Mouse (Mus musculus) cerebellum, adult 2 months (tissue): ENCODE data around the gene Gm14085. TPM values are rescaled to one million over a fixed set of nuclear protein-coding genes. Genes with fewer than 3 reads are reported as not detected.

ENCODE experiments used
- DNase-seq, 2 experiments: peaks; one replicate each; pipeline ENCODE4 v3.0.0; 2021
- H3K27ac ChIP-seq: fragments of 200-500 bp; 2 replicates; pipeline ENCODE4 v1.5.1; 2012; ENCODE audit warnings: low read length, control low read depth, inconsistent platforms; ENCODE audit not compliant: insufficient read depth
- H3K27me3 ChIP-seq: fragments of 200-500 bp; 2 replicates; pipeline ENCODE4 v1.6.1; 2012; ENCODE audit warnings: inconsistent platforms, mild to moderate bottlenecking, low read length, moderate library complexity; ENCODE audit not compliant: control insufficient read depth, insufficient read depth
- H3K4me1 ChIP-seq: fragments of 200-500 bp; 2 replicates; pipeline ENCODE4 v1.6.1; 2011; ENCODE audit warnings: low read length; ENCODE audit not compliant: control insufficient read depth, insufficient read depth
- H3K4me3 ChIP-seq: fragments of 200-500 bp; replicated peaks from 2 replicates; pipeline ENCODE3; 2011; ENCODE audit warnings: mild to moderate bottlenecking, low read depth, low read length, control low read depth; ENCODE audit not compliant: insufficient read depth
- CTCF ChIP-seq: fragments of 200-500 bp; IDR thresholded peaks from 2 replicates; pipeline ENCODE4 v1.5.1; 2011; ENCODE audit warnings: low read depth, mild to moderate bottlenecking, control low read depth, low read length, moderate library complexity, borderline replicate concordance; ENCODE audit not compliant: insufficient read depth
- POLR2A ChIP-seq: fragments of 200-500 bp; IDR thresholded peaks from 2 replicates; pipeline ENCODE4 v1.6.1; 2011; ENCODE audit warnings: low read length, control low read depth, borderline replicate concordance; ENCODE audit not compliant: insufficient read depth
- WGBS: fragments of 180-500 bp; shearing (Covaris S2); methylation state at CpG from one replicate; pipeline ENCODE4 v1.1.7; 2018; 5-methylcytosine and 5-hydroxymethylcytosine counted together
- polyA plus RNA-seq: library from polyadenylated mRNA; depleted of rRNA; stranded (reverse); fragments of >200 nt; gene quantifications from 2 replicates; pipeline ENCODE4 v1.2.3, GENCODE M21; 2012; rRNA removed

Gm14085 gene
- polyA plus RNA-seq, 1 experiment = not detected

- Histone ChIP-seq H3K4me3 (no peak overlapping the region), H3K27me3 (no peaks in the 10 kb centered on the region), H3K4me1 (peaks cover 3% of the 10 kb centered on the region; the same call in 1 of the 2 replicates), H3K27ac (no peak overlapping the region)
- no peak for DNase-seq
- WGBS = 86% methylated on average over 4 of the region's 4 CpGs
- no peak for TF ChIP-seq POLR2A
- no peak for TF ChIP-seq CTCF
These were observed 85.7 kb downstream of the Gm14085 start for GRCm38 (mm10) chr2:122570430-122570829.

GRCm38 (mm10) chr2:122571326-122571725, 86.6 kb downstream of the Gm14085 start:
- H3K4me3 ChIP-seq = no peak overlapping the region
- TF ChIP-seq POLR2A (no peak), CTCF (no peak)
- 14% methylated on average over 4 of the region's 4 CpGs for WGBS
- H3K27ac ChIP-seq = no peak overlapping the region
- peaks cover 5% of the 10 kb centered on the region; the same call in 1 of the 2 replicates for H3K4me1 ChIP-seq
- peak; percentile 31 to 38 for DNase-seq
- H3K27me3 ChIP-seq = no peaks in the 10 kb centered on the region

GRCm38 (mm10) chr2:122572438-122572837, 87.7 kb downstream of the Gm14085 start:
- no peak for TF ChIP-seq POLR2A
- TF ChIP-seq CTCF = no peak
- DNase-seq = no peak
- Histone ChIP-seq H3K4me3 (no peak overlapping the region), H3K27me3 (no peaks in the 10 kb centered on the region), H3K4me1 (peaks cover 5% of the 10 kb centered on the region; the same call in 1 of the 2 replicates), H3K27ac (no peak overlapping the region)
- WGBS = 89% methylated on average over 1 of the region's 1 CpGs

GRCm38 (mm10) chr2:122575470-122575869, 90.7 kb downstream of the Gm14085 start:
- Histone ChIP-seq H3K27ac (no peak overlapping the region), H3K4me3 (no peak overlapping the region), H3K27me3 (no peaks in the 10 kb centered on the region), H3K4me1 (peaks cover 5% of the 10 kb centered on the region; the same call in 1 of the 2 replicates)
- no peak for TF ChIP-seq POLR2A
- no peak for TF ChIP-seq CTCF
- WGBS = 7% methylated on average over 11 of the region's 11 CpGs
- DNase-seq = peak; percentile 39 to 63

- TF ChIP-seq CTCF = no peak
- TF ChIP-seq POLR2A = no peak
- 69% methylated on average over 5 of the region's 5 CpGs for WGBS
These were observed 91.6 kb downstream of the Gm14085 start for GRCm38 (mm10) chr2:122576295-122576694.

GRCm38 (mm10) chr2:122577316-122577715, 92.6 kb downstream of the Gm14085 start:
- TF ChIP-seq CTCF (no peak), POLR2A (no peak)
- no peak for DNase-seq
- no peak overlapping the region for H3K27ac ChIP-seq
- H3K27me3 ChIP-seq = no peaks in the 10 kb centered on the region
- WGBS = 90% methylated on average over 1 of the region's 1 CpGs
- peaks cover 3% of the 10 kb centered on the region; the same call in 1 of the 2 replicates for H3K4me1 ChIP-seq
- H3K4me3 ChIP-seq = no peak overlapping the region

More at GRCm38 (mm10) chr2:122576295-122576694, 91.6 kb downstream of the Gm14085 start:
- H3K4me3 ChIP-seq = no peak overlapping the region
- H3K27me3 ChIP-seq = no peaks in the 10 kb centered on the region
- no peak for DNase-seq
- no peak overlapping the region for H3K27ac ChIP-seq
- peaks cover 3% of the 10 kb centered on the region; the same call in 1 of the 2 replicates for H3K4me1 ChIP-seq

Other genes with a start within 250 kb of the Gm14085 start
- 0.03 and 0.11 TPM in 2 replicates for gene Duox2, start 186.5 kb upstream of the Gm14085 start, polyA plus RNA-seq
- gene Duoxa2, start 186.0 kb upstream of the Gm14085 start, polyA plus RNA-seq = not detected in 2 replicates
- 0.19 TPM in 1 of 2 replicates, not detected in the other for gene Duoxa1, start 171.2 kb upstream of the Gm14085 start, polyA plus RNA-seq
- gene Duox1, start 169.3 kb upstream of the Gm14085 start, polyA plus RNA-seq = 0.05 TPM in 2 replicates
- 344 and 410 TPM in 2 replicates for gene Shf, start 115.8 kb upstream of the Gm14085 start, polyA plus RNA-seq
- 0.10 and 0.43 TPM in 2 replicates for gene Slc28a2, start 58.5 kb upstream of the Gm14085 start, polyA plus RNA-seq
- gene Gatm, start 126.4 kb downstream of the Gm14085 start, polyA plus RNA-seq = 164 and 201 TPM in 2 replicates
- 0.67 and 0.81 TPM in 2 replicates for gene AA467197, start 152.0 kb downstream of the Gm14085 start, polyA plus RNA-seq
- gene Slc30a4, start 217.7 kb downstream of the Gm14085 start, polyA plus RNA-seq = 18.4 and 19.6 TPM in 2 replicates